ENCODE assay signal across 8 mouse cellular contexts in genomic region chrX:70364661-70365613, GRCm38 (mm10). TPM values are rescaled to one million over a fixed set of nuclear protein-coding genes. Genes with fewer than 3 reads are reported as not detected.
DNase-seq lines count a peak whose midpoint lies in the region; ATAC-seq and TF ChIP-seq lines count a peak whose summit lies in the region.

Gene Ids, minus strand, starts transcription at chrX:70365084.

- H3K4me2 ChIP-seq in forebrain, embryonic 15.5 days (replicated peaks) = peak within 1 kb of the TSS; percentile 47

- no peaks in the 10 kb centered on the region for H3K27me3 ChIP-seq in forebrain, embryonic 15.5 days

- ATAC-seq in forebrain, embryonic 15.5 days (replicated peaks) = peak; percentile 98
- peak; percentile 97 for ATAC-seq in neutrophil, adult 5-6 weeks (ENCODE audit: extremely low read depth, insufficient number of reproducible peaks, low FRiP score, poor library complexity, severe bottlenecking)

- 28% methylated on average over 35 of the region's 45 CpGs for WGBS in forebrain, embryonic 15.5 days
- WGBS in lung, adult 2 months = 28% methylated on average over 45 of the region's 45 CpGs

- peak; percentile 72; the same call in 1 of the 2 replicates for TF ChIP-seq POLR2A in lung, adult 2 months (IDR thresholded peaks at IDR 0.05; ENCODE audit: borderline replicate concordance, extremely low read depth, low read depth, low read length)

- H3K27ac ChIP-seq in forebrain, embryonic 15.5 days (replicated peaks) = peak within 1 kb of the TSS; percentile 66

- H3K4me3 ChIP-seq in forebrain, embryonic 15.5 days = peak within 1 kb of the TSS; percentile 50
- peak within 1 kb of the TSS; percentile 91 for H3K4me3 ChIP-seq in lung, adult 2 months (replicated peaks; ENCODE audit: extremely low read depth, low read depth, low read length)

- intact Hi-C loops in heart, postnatal 25 days (cut with DNase I) = no loop called here

- peak; percentile 88 for DNase-seq in ES-CJ7 (ENCODE audit: low read depth, low spot score)
- peak; percentile 84 for DNase-seq in cerebellum, adult 11 months
- DNase-seq in heart, postnatal 25 days (ENCODE audit: low spot score) = peak; percentile 79
- peak; percentile 66 to 85 for DNase-seq in layer of hippocampus, adult 18-20 months (ENCODE audit: low spot score in 2 of 2)
- DNase-seq in lung, adult 2 months = peak; percentile 81
- peak; percentile 75 to 84 for DNase-seq in thymus, adult 18-20 months

- H3K9me3 ChIP-seq in forebrain, embryonic 15.5 days = no peaks in the 10 kb centered on the region

- no peak for TF ChIP-seq CTCF in lung, adult 2 months (IDR thresholded peaks at IDR 0.05; ENCODE audit: insufficient read depth, low read length)

- peak within 1 kb of the TSS; percentile 46 for H3K9ac ChIP-seq in forebrain, embryonic 15.5 days (replicated peaks)

- H3K36me3 ChIP-seq in forebrain, embryonic 15.5 days = peaks cover 7% of the 10 kb centered on the region

- peaks cover 7% of the 10 kb centered on the region for H3K4me1 ChIP-seq in forebrain, embryonic 15.5 days
- no peaks in the 10 kb centered on the region; the same call in none of the 2 replicates for H3K4me1 ChIP-seq in lung, adult 2 months (ENCODE audit: control insufficient read depth, insufficient read depth, low read length)

RNA-seq across cellular contexts. Expression of gene Ids, which starts in this region (rescaled TPM):
- polyA plus RNA-seq in forebrain, embryonic 15.5 days (2015; fragmentation: Nextera tagmentation; extraction: Ambion mirVana) = 14.8 and 16.4 TPM in 2 replicates
- total RNA-seq in heart, postnatal 25 days (2021) = 10 to 100 TPM; 16.2 to 20.4 TPM
- total RNA-seq in layer of hippocampus, adult 18-20 months (2021) = 100 to 1,000 TPM; 292 to 295 TPM
- polyA plus RNA-seq in lung, adult 2 months (2012; rRNA removed) = 56.8 and 71.1 TPM in 2 replicates
- 13.4 and 14.0 TPM in 2 replicates for total RNA-seq in neutrophil, adult 5-6 weeks (2017)

Comparison
In these comparisons a context has a peak if more than half of its experiments do, and no peak if none do; other contexts are left out.
1. Peak in every context shown above with its lines: DNase-seq, ATAC-seq, H3K4me3 ChIP-seq and H3K27ac ChIP-seq.
2. RNA of gene Ids (total RNA-seq): 292 to 295 TPM in layer of hippocampus, adult 18-20 months; 16.2 to 20.4 TPM in heart, postnatal 25 days and 13.4 to 14.0 TPM in neutrophil, adult 5-6 weeks; every median in the first group is over 10 times any median in the second.